Mouse (Mus musculus): ENCODE results near the gene Efcab2. TPM values are rescaled to one million over a fixed set of nuclear protein-coding genes. Genes with fewer than 3 reads are reported as not detected.
A peak's percentile ranks its signal among the peaks of the same experiment; 100 is the strongest.
"Not testable (repeated sequence)": the region's sequence is repeated elsewhere in the genome, so short reads cannot be mapped to it uniquely, and the experiment has no call there.

The Efcab2 gene
- polyA plus RNA-seq, 1 experiment: 4.7 TPM

GRCm38 (mm10) chr1:178388802-178389201 lies 17.1 kb upstream of the Efcab2 start:
- no peak overlapping the region for H3K27ac ChIP-seq (replicated peaks; ENCODE audit: low read depth, low read length)
- H3K4me3 ChIP-seq (ENCODE audit: insufficient read depth, low read depth, low read length): no peak overlapping the region
- no peaks in the 10 kb centered on the region for H3K4me1 ChIP-seq (ENCODE audit: control insufficient read depth, insufficient read depth, insufficient read length, low read length)

GRCm38 (mm10) chr1:178389401-178389800 lies 16.5 kb upstream of the Efcab2 start:
- H3K27ac ChIP-seq (replicated peaks; ENCODE audit: low read depth, low read length): no peak overlapping the region
- no peaks in the 10 kb centered on the region for H3K4me1 ChIP-seq (ENCODE audit: control insufficient read depth, insufficient read depth, insufficient read length, low read length)
- no peak overlapping the region for H3K4me3 ChIP-seq (ENCODE audit: insufficient read depth, low read depth, low read length)

GRCm38 (mm10) chr1:178392970-178393369 lies 12.9 kb upstream of the Efcab2 start:
- no peak overlapping the region for H3K4me3 ChIP-seq (ENCODE audit: insufficient read depth, low read depth, low read length)
- H3K27ac ChIP-seq (replicated peaks; ENCODE audit: low read depth, low read length): no peak overlapping the region
- H3K4me1 ChIP-seq (ENCODE audit: control insufficient read depth, insufficient read depth, insufficient read length, low read length): no peaks in the 10 kb centered on the region

GRCm38 (mm10) chr1:178395091-178395490 lies 10.8 kb upstream of the Efcab2 start:
- Histone ChIP-seq H3K4me1 (ENCODE audit: control insufficient read depth, insufficient read depth, insufficient read length, low read length) (no peaks in the 10 kb centered on the region), H3K27ac (replicated peaks; ENCODE audit: low read depth, low read length) (no peak overlapping the region), H3K4me3 (ENCODE audit: insufficient read depth, low read depth, low read length) (no peak overlapping the region)

- Histone ChIP-seq H3K27ac (replicated peaks; ENCODE audit: low read depth, low read length) (no peak overlapping the region), H3K4me1 (ENCODE audit: control insufficient read depth, insufficient read depth, insufficient read length, low read length) (no peaks in the 10 kb centered on the region), H3K4me3 (ENCODE audit: insufficient read depth, low read depth, low read length) (no peak overlapping the region)
These were observed 9.5 kb upstream of the Efcab2 start for GRCm38 (mm10) chr1:178396383-178396782.

- H3K4me3 ChIP-seq (ENCODE audit: insufficient read depth, low read depth, low read length): no peak overlapping the region
- H3K4me1 ChIP-seq (ENCODE audit: control insufficient read depth, insufficient read depth, insufficient read length, low read length): no peaks in the 10 kb centered on the region
- no peak overlapping the region for H3K27ac ChIP-seq (replicated peaks; ENCODE audit: low read depth, low read length)
These were observed 6.0 kb upstream of the Efcab2 start for GRCm38 (mm10) chr1:178399879-178400278.

- H3K4me1 ChIP-seq (ENCODE audit: control insufficient read depth, insufficient read depth, insufficient read length, low read length): no peaks in the 10 kb centered on the region
- H3K4me3 ChIP-seq (ENCODE audit: insufficient read depth, low read depth, low read length): no peak overlapping the region
- no peak overlapping the region for H3K27ac ChIP-seq (replicated peaks; ENCODE audit: low read depth, low read length)
These were observed 5.2 kb upstream of the Efcab2 start for GRCm38 (mm10) chr1:178400652-178401051.

GRCm38 (mm10) chr1:178401960-178402359 lies 3.9 kb upstream of the Efcab2 start:
- Histone ChIP-seq H3K4me3 (ENCODE audit: insufficient read depth, low read depth, low read length) (no peak overlapping the region), H3K27ac (replicated peaks; ENCODE audit: low read depth, low read length) (no peak overlapping the region), H3K4me1 (ENCODE audit: control insufficient read depth, insufficient read depth, insufficient read length, low read length) (no peaks in the 10 kb centered on the region)

GRCm38 (mm10) chr1:178405445-178405911 lies 407 bp upstream of the Efcab2 start:
- H3K4me3 ChIP-seq (ENCODE audit: insufficient read depth, low read depth, low read length): peak overlapping the region; percentile 86
- H3K27ac ChIP-seq (replicated peaks; ENCODE audit: low read depth, low read length): peak overlapping the region; percentile 100
- H3K4me1 ChIP-seq (ENCODE audit: control insufficient read depth, insufficient read depth, insufficient read length, low read length): peaks cover 4% of the 10 kb centered on the region; the same call in 1 of the 2 replicates

- H3K27ac ChIP-seq (replicated peaks; ENCODE audit: low read depth, low read length): peak overlapping the region; percentile 96
- H3K4me3 ChIP-seq (ENCODE audit: insufficient read depth, low read depth, low read length): peak overlapping the region; percentile 86
- peaks cover 4% of the 10 kb centered on the region; the same call in 1 of the 2 replicates for H3K4me1 ChIP-seq (ENCODE audit: control insufficient read depth, insufficient read depth, insufficient read length, low read length)
These were observed 1.1 kb downstream of the Efcab2 start for GRCm38 (mm10) chr1:178406765-178407645.

GRCm38 (mm10) chr1:178407651-178408050 lies 1.8 kb downstream of the Efcab2 start:
- H3K4me3 ChIP-seq (ENCODE audit: insufficient read depth, low read depth, low read length): no peak overlapping the region
- H3K27ac ChIP-seq (replicated peaks; ENCODE audit: low read depth, low read length): no peak overlapping the region

GRCm38 (mm10) chr1:178408901-178409361 lies 3.0 kb downstream of the Efcab2 start:
- H3K4me3 ChIP-seq (ENCODE audit: insufficient read depth, low read depth, low read length): no peak overlapping the region
- H3K4me1 ChIP-seq (ENCODE audit: control insufficient read depth, insufficient read depth, insufficient read length, low read length): peaks cover 4% of the 10 kb centered on the region; the same call in 1 of the 2 replicates
- peak overlapping the region; percentile 45; the same call in 1 of the 2 replicates for H3K27ac ChIP-seq (replicated peaks; ENCODE audit: low read depth, low read length)

More at GRCm38 (mm10) chr1:178407651-178408050, 1.8 kb downstream of the Efcab2 start:
- H3K4me1 ChIP-seq (ENCODE audit: control insufficient read depth, insufficient read depth, insufficient read length, low read length): peaks cover 4% of the 10 kb centered on the region; the same call in 1 of the 2 replicates

GRCm38 (mm10) chr1:178413367-178413766 lies 7.5 kb downstream of the Efcab2 start:
- not testable (repeated sequence) for H3K4me1 ChIP-seq (ENCODE audit: control insufficient read depth, insufficient read depth, insufficient read length, low read length); H3K4me3 ChIP-seq (ENCODE audit: insufficient read depth, low read depth, low read length); H3K27ac ChIP-seq (replicated peaks; ENCODE audit: low read depth, low read length)

GRCm38 (mm10) chr1:178419608-178420007 lies 13.7 kb downstream of the Efcab2 start:
- H3K4me3 ChIP-seq (ENCODE audit: insufficient read depth, low read depth, low read length): no peak overlapping the region
- no peaks in the 10 kb centered on the region for H3K4me1 ChIP-seq (ENCODE audit: control insufficient read depth, insufficient read depth, insufficient read length, low read length)
- no peak overlapping the region for H3K27ac ChIP-seq (replicated peaks; ENCODE audit: low read depth, low read length)

- Histone ChIP-seq H3K4me1 (ENCODE audit: control insufficient read depth, insufficient read depth, insufficient read length, low read length) (no peaks in the 10 kb centered on the region), H3K27ac (replicated peaks; ENCODE audit: low read depth, low read length) (no peak overlapping the region), H3K4me3 (ENCODE audit: insufficient read depth, low read depth, low read length) (no peak overlapping the region)
These were observed 17.8 kb downstream of the Efcab2 start for GRCm38 (mm10) chr1:178423662-178424061.
